Mouse (Mus musculus) hindbrain, embryonic 14.5 days (tissue): ENCODE measurements around the gene Gm14685. TPM values are rescaled to one million over a fixed set of nuclear protein-coding genes. Genes with fewer than 3 reads are reported as not detected.

Experiments
- polyA plus RNA-seq: library from polyadenylated mRNA; unstranded; fragments of >200 nt; fragmentation: Nextera tagmentation; extraction: Ambion mirVana; gene quantifications from 2 replicates; pipeline ENCODE4 v1.2.1, GENCODE M21; 2014

Gene Gm14685
- polyA plus RNA-seq, 1 experiment from 2014 or later: 0.80 TPM

Other genes with a start within 250 kb of the Gm14685 start
- 78.6 and 81.5 TPM in 2 replicates for gene Cetn2, start 198.6 kb upstream of the Gm14685 start, polyA plus RNA-seq
- 51.0 and 58.6 TPM in 2 replicates for gene Nsdhl, start 198.5 kb upstream of the Gm14685 start, polyA plus RNA-seq
- gene Zfp185, start 129.7 kb upstream of the Gm14685 start, polyA plus RNA-seq: 1.2 and 1.4 TPM in 2 replicates
- not detected in 2 replicates for gene Pnma5, start 79.9 kb upstream of the Gm14685 start, polyA plus RNA-seq
- gene Pnma3, start 52.3 kb upstream of the Gm14685 start, polyA plus RNA-seq: 2.8 and 4.4 TPM in 2 replicates
- not detected in 2 replicates for gene Xlr4a, start 34.6 kb upstream of the Gm14685 start, polyA plus RNA-seq
- gene Xlr3a, start 20.0 kb upstream of the Gm14685 start, polyA plus RNA-seq: 4.8 and 7.7 TPM in 2 replicates
- not detected in 2 replicates for gene Xlr5b, start 31.7 kb downstream of the Gm14685 start, polyA plus RNA-seq
- 0.59 TPM in 1 of 2 replicates, not detected in the other for gene DXBay18, start 32.4 kb downstream of the Gm14685 start, polyA plus RNA-seq
- gene Spin2d, start 59.9 kb downstream of the Gm14685 start, polyA plus RNA-seq: not detected in 2 replicates
- 21.1 and 42.4 TPM in 2 replicates for gene Xlr3b, start 75.2 kb downstream of the Gm14685 start, polyA plus RNA-seq
- 0.38 and 0.63 TPM in 2 replicates for gene Xlr4b, start 97.3 kb downstream of the Gm14685 start, polyA plus RNA-seq
- gene F8a, start 111.2 kb downstream of the Gm14685 start, polyA plus RNA-seq: 30.2 and 31.4 TPM in 2 replicates
- 0.16 and 0.30 TPM in 2 replicates for gene Xlr4c, start 126.1 kb downstream of the Gm14685 start, polyA plus RNA-seq
- gene Xlr3c, start 148.3 kb downstream of the Gm14685 start, polyA plus RNA-seq: 0.23 and 0.46 TPM in 2 replicates
- not detected in 2 replicates for gene Xlr5a, start 175.9 kb downstream of the Gm14685 start, polyA plus RNA-seq
- not detected in 2 replicates for gene Xlr5c, start 175.9 kb downstream of the Gm14685 start, polyA plus RNA-seq
- gene Gm45015, start 219.8 kb downstream of the Gm14685 start, polyA plus RNA-seq: not detected in 2 replicates
- 12.1 and 13.6 TPM in 2 replicates for gene Zfp275, start 225.6 kb downstream of the Gm14685 start, polyA plus RNA-seq